Mouse (Mus musculus) spleen, postnatal 14 days (tissue): ENCODE results near the gene B3gat2.

Experiments used
- DNase-seq, 2 experiments: peaks; one replicate each; pipeline ENCODE4 v3.0.0; 2021 to 2022; ENCODE audit warnings: low spot score in 2 of 2

Gene B3gat2

DNA sequence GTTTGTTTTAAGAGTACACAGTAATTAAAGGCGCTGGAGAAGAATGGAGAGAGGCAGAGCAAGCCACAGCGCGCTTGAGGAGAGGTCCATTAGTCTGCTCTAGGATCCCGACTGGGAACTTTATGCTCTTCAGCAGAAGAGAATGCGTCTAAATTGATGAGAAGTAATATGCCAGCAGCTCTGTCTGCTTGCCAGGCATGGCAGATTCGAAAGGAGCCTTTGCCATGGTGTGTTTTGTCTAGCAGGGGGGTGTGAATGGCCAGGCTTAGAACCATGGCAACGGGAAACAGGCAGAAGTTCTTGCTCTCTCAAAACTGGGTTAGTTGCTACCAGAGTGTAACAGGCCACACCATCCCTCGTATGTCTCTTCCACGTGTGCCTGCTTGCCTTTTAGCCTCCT lies 73.3 kb downstream of the B3gat2 start:
- DNase-seq = no peak

DNA sequence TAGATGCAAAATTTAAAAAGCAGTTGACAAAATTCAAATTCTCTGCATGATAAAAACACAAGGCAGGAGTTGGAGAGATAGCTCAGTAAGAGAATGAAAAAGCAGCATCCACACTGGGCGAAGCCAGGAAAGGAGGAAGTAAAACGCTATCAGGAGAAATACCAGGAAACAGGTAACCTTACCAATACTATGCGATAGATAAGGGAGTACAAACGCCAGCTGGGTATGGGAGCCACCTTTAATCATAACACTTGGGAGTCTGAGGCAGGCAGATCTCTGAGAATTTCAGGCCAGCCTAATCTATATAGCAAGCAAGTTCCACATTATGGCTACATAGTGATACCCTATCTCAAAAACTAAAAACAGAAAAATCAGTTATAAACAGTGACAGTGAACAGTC lies 75.1 kb downstream of the B3gat2 start:
- DNase-seq = no peak

DNA sequence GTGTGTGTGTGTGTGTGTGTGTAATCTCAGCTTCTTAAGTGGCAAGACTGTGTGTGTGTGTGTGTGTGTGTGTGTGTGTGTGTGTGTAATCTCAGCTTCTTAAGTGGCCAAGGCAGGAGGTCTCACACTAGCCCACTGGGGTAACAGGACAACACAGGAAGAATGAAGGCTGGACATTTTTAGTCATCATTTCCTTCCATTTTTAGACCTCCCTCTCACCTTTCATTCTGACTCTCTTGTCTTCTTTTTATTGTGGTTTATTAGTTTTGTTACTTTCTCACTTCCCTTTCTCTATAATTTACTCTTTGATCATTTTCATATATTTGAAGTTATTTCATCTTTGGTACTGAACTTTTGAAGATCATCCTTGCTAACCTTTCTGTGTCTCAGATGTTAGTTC lies 79.4 kb downstream of the B3gat2 start:
- no peak for DNase-seq

DNA sequence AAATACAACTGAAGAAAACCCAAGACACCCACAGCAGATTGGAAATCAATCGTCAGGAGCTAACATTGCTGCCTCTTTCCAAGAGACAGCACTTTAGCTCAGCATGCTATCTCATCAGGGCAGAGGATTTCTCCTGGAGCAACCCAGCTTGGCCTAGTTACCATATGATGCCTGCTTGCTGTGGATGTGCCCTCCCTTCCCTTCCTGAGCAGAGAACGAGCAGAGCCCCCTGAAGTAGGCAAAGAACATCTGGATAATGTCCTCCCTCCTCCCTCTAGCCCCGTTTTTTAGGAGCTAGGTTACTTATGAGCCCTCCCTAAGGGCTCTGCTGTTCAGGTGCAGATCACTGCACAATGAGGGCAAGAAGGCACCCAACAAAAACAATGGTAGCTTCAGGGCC lies 81.1 kb downstream of the B3gat2 start:
- DNase-seq = no peak

DNA sequence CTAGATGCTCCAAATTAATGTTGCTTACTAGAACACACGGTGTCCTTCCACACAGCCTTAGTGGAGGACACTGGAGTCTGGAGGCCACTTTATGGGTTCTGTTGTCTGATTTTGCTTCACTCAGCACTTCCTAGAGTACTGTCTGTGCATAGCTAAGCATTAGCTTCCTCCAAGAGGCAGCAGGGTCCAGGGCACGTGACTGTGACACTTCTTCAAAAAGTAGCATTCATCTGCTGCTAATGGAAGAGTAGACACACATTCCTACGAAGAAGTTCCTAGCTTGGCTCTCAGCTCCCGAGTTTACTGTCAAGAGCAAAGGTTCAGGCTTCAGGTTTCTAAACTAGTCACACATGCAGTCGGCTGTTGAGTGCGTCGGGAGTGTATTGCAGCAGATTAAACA lies 82.2 kb downstream of the B3gat2 start:
- no peak for DNase-seq

DNA sequence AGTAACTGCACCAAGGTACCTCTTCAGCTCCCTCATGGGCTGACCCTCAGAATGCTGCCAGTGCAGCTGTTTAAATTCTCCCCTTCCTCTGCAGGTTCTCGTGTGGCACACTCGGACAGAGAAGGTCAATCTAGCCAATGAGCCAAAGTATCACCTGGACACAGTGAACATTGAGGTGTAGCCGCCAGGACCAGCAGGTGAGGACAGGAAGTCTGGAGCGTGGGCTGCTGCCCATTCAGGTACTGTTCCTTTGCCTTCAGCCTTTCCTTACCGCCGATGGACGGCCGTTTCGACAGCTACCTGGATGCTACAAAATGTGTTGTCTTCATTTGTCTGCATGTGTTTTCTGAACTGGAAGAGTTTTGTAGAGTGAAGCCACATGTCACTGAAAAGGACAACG lies 83.5 kb downstream of the B3gat2 start:
- no peak for DNase-seq

DNA sequence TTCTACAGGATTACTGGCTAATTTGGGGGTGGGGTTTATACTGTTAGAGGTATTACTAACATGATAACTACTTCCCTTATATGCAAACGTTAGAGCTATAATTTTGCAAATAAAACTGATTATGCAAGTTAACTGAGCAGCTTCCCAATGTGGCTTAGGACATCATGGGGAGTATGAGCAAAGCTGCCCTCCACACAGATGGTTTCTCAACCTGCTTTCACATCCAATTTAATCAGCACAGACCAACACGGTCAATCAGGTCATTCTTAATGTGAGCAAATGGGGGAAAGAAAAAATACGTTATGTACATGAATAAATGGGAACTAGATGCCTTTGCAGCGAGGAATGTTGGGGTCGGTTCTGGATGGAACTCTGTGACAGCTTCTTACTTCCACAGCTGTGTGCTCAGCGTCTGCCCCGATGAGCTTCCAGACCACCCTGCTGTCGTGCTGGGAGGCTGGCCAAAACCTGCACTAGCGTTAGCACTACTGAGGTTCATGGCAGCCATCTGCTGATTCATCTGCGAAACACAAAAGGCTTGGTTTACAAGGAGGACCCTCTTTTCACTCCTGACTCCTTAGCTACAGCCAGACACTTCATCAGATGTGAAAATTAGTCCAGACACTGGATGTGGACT lies 84.6 kb downstream of the B3gat2 start:
- DNase-seq = no peak

DNA sequence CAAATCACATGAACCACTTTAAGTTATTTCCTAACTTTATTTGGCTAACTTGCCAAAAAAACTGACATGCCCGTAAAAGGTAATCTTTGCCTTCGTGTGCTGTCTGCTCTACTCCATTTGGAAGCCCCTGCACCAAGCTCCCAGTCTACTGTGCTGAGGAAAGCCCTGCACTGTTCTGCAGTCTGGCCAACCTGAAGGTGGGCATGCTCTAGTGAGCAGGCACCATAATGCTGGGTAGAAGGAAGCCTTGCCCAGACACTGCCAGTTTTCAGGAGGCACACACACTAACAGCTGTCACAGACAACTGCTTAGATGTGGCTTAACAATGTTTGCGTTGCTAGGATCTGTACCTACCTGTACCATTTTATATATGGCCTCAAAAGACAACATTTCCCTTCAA lies 94.1 kb downstream of the B3gat2 start:
- no peak for DNase-seq

DNA sequence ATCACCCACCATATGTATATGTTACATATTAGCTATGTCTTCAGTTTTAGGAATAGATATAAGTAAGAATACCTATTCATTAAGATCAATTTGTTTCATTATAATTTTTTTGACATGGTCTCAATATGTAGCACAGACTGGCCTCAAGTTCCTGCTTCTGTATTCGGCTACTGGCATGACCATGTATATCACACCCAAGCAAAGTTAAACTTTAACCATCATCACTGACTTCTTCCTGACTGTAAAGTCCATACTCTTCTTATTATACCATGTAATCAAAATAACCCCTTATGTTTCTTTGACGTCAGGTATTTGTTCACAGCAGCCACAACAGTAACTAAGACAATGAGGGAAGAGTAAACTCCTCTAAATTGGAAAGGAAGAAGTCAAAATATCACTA lies 99.4 kb downstream of the B3gat2 start:
- no peak for DNase-seq

DNA sequence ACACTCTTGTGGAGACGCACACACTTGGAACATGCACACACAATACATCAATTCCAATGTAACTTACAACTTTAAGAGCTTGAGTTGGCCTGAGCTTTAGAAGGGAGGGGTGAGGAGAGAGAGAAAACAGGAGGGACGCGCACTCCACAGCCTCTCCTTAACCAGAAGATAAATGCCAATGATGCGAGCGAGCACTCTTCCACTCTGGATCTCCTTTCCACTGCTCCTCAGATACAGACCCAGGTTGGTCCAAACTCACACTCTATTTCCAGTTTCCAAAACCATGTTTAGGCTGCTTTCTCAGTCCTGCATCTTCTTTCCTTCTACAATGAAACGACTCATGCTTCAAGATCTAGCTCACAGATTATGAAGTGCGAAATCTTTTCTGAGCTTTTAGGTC lies 104.0 kb downstream of the B3gat2 start:
- no peak for DNase-seq

DNA sequence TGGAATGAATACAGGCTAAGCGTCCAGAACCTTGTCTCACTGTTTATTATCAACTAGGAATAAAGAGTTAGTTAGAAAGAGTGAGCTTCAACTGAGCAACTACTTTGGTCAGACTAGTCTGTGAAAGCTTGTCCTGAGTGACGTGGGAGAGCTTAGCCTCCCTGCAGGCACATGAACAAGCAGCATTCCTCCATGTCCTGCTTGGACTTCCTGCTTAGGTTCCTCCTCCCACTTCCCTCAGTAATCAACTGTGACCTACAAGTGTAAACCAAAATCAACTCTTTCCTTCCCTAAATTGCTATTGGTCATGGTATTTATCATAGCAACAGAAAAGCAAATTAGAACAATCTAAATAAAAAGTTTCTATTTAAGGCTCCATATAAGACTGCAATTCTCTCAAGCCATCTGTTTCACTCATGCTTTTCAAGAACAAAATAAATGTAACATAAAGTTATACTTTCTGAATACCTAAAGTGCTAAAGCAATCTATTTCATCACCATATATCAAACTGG lies 105.9 kb downstream of the B3gat2 start:
- no peak for DNase-seq

DNA sequence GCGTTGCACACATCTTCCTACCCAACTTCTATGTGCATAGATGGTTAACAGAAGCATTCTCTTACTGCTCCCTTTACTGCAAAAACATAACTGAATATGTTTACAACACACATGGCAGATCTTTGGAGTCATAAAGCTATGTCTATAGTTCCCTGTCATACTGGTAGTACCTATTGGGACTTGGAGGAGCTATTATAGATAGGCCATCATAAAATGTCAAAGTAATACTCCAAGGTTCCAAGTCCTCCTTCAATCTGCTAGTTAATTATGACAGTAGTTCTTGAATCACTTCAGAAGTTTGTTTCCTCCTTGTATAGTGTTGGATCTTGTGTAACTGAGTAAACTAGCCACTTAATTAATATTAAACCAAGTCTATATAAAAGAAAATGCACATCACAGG lies 110.6 kb downstream of the B3gat2 start:
- DNase-seq = no peak

DNA sequence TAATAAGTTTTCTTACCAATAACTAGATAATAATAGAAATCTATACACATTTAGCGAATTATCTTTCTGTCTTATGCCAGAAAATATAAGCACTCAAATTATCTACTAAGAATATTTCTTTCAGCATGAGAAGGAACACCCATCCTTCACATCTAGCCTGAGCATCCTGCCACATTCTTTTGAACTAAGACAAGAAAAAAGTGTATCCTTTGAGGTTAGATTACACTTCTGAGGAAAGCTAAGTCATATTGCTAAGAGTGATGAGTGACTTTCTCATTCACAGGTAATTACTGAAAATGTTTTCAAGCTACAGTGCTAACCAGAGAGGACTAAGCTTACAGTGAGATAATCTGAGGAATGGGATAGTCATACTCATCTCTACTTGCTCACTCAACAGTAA lies 121.1 kb downstream of the B3gat2 start:
- no peak for DNase-seq

DNA sequence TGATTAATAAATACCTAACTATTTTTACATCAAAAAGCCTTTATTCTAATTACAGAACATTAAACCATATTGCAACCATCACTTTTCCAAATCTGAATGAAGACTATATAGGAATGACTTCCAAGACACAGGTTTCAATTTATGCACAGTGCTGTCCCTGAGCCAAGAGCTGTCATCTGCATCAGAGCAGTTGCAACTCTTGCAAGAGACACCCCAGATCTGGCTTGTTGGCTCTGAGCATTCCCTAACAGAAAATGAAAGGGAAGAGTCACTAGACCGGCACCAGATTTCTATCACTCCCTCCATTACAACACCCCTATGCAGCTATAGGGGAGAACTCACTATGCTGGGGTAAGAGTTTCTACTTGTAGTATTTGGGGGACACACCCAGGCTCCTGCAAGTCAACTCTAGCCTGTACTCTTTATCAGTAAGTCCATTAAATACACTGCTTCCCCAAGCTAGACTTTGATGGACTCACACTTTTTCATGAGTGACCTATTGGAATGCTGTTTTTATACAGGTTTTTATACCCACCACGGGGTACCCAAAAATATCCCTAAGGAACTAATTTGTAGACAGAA lies 122.6 kb downstream of the B3gat2 start:
- no peak for DNase-seq

DNA sequence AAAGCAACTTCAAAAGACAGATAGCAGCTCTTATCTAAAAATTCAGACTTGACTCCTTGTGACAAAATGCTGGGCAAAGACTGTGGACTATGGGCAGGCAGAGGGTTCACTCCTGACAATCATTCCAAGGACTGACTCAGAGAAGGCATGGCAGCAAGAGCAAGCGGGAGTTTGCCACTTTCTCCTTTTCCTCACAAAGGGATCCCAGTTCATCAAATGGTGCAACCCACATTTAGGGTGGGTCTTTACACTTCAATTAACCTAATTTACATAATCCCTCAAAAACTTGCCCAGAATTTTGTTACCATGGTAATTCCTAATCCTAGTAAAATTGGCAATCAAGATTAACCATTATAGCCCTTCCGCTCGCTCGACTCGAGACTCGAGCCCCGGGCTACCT lies 123.4 kb downstream of the B3gat2 start:
- no peak for DNase-seq

DNA sequence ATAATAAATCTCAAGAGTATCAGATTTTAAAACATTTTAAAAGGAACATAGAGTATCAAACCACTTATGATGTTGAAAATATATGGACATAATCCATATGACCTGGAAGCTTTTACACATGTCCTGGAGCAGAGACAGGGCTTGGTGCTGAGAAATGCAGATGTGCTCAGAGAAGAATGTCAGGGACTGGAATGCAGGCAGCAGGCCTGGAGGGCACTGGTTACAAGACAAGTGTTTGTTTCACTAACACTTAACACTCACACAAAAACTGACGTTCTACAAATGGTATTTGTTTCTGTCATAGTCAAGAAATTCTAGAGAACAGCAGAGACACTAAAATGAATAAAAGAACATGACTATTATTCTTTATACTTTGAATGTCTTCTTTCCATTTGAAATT lies 130.5 kb downstream of the B3gat2 start:
- DNase-seq = no peak
